Mouse (Mus musculus): ENCODE results near the gene Bivm. TPM values are rescaled to one million over a fixed set of nuclear protein-coding genes. Genes with fewer than 3 reads are reported as not detected.

Bivm gene
- polyA plus RNA-seq, 1 experiment from 2014 or later = 41.3 TPM

GRCm38 (mm10) chr1:44161818-44162217, 43.1 kb downstream of the Bivm start:
- Histone ChIP-seq H3K27ac (replicated peaks; ENCODE audit: low read depth, low read length) (no peak overlapping the region), H3K9me3 (ENCODE audit: control insufficient read depth, low read length) (no peaks in the 10 kb centered on the region), H3K4me2 (ENCODE audit: low read length) (no peak overlapping the region), H3K27me3 (ENCODE audit: control insufficient read depth, insufficient read depth, low read length) (no peaks in the 10 kb centered on the region), H3K36me3 (ENCODE audit: control insufficient read depth, insufficient read depth, low read length) (peaks cover 81% of the 10 kb centered on the region), H3K4me3 (replicated peaks; ENCODE audit: low read depth, low read length) (no peak overlapping the region), H3K4me1 (ENCODE audit: control insufficient read depth, insufficient read depth, low read length) (no peaks in the 10 kb centered on the region), H3K9ac (replicated peaks; ENCODE audit: low read length) (no peak overlapping the region)
- DNase-seq (no peak), ATAC-seq (ENCODE audit: low FRiP score, low TSS enrichment) (no peak)
- 95% methylated on average over 6 of the region's 6 CpGs for WGBS

- WGBS = 94% methylated on average over 5 of the region's 5 CpGs
- H3K27ac ChIP-seq (replicated peaks; ENCODE audit: low read depth, low read length) = no peak overlapping the region
- H3K4me3 ChIP-seq (replicated peaks; ENCODE audit: low read depth, low read length) = no peak overlapping the region
- no peak overlapping the region for H3K9ac ChIP-seq (replicated peaks; ENCODE audit: low read length)
- H3K36me3 ChIP-seq (ENCODE audit: control insufficient read depth, insufficient read depth, low read length) = peaks cover 84% of the 10 kb centered on the region
- no peaks in the 10 kb centered on the region for H3K9me3 ChIP-seq (ENCODE audit: control insufficient read depth, low read length)
- H3K4me2 ChIP-seq (ENCODE audit: low read length) = no peak overlapping the region
- no peaks in the 10 kb centered on the region for H3K4me1 ChIP-seq (ENCODE audit: control insufficient read depth, insufficient read depth, low read length)
- DNase-seq = no peak
- H3K27me3 ChIP-seq (ENCODE audit: control insufficient read depth, insufficient read depth, low read length) = no peaks in the 10 kb centered on the region
- no peak for ATAC-seq (ENCODE audit: low FRiP score, low TSS enrichment)
These were observed 43.6 kb downstream of the Bivm start for GRCm38 (mm10) chr1:44162389-44162788.

- 99% methylated on average over 3 of the region's 3 CpGs for WGBS
- Histone ChIP-seq H3K36me3 (ENCODE audit: control insufficient read depth, insufficient read depth, low read length) (peaks cover 77% of the 10 kb centered on the region), H3K4me1 (ENCODE audit: control insufficient read depth, insufficient read depth, low read length) (no peaks in the 10 kb centered on the region), H3K9ac (replicated peaks; ENCODE audit: low read length) (no peak overlapping the region), H3K9me3 (ENCODE audit: control insufficient read depth, low read length) (0 out of 2 replicates have a peak, but pooled peaks cover 5% of the 10 kb centered on the region), H3K27me3 (ENCODE audit: control insufficient read depth, insufficient read depth, low read length) (no peaks in the 10 kb centered on the region), H3K4me2 (ENCODE audit: low read length) (no peak overlapping the region), H3K27ac (replicated peaks; ENCODE audit: low read depth, low read length) (no peak overlapping the region), H3K4me3 (replicated peaks; ENCODE audit: low read depth, low read length) (no peak overlapping the region)
- DNase-seq = no peak
- ATAC-seq (ENCODE audit: low FRiP score, low TSS enrichment) = no peak
These were observed 49.2 kb downstream of the Bivm start for GRCm38 (mm10) chr1:44167859-44168383.

- 95% methylated on average over 4 of the region's 4 CpGs for whole genome bisulfite sequencing
- DNase-seq (no peak), ATAC-seq (ENCODE audit: low FRiP score, low TSS enrichment) (no peak)
- Histone ChIP-seq H3K9me3 (ENCODE audit: control insufficient read depth, low read length) (0 out of 2 replicates have a peak, but pooled peaks cover 5% of the 10 kb centered on the region), H3K27me3 (ENCODE audit: control insufficient read depth, insufficient read depth, low read length) (no peaks in the 10 kb centered on the region), H3K36me3 (ENCODE audit: control insufficient read depth, insufficient read depth, low read length) (peaks cover 81% of the 10 kb centered on the region), H3K27ac (replicated peaks; ENCODE audit: low read depth, low read length) (no peak overlapping the region), H3K4me1 (ENCODE audit: control insufficient read depth, insufficient read depth, low read length) (no peaks in the 10 kb centered on the region), H3K4me3 (replicated peaks; ENCODE audit: low read depth, low read length) (no peak overlapping the region), H3K9ac (replicated peaks; ENCODE audit: low read length) (no peak overlapping the region), H3K4me2 (ENCODE audit: low read length) (no peak overlapping the region)
These were observed 53.9 kb downstream of the Bivm start for GRCm38 (mm10) chr1:44172656-44173055.

- Histone ChIP-seq H3K36me3 (ENCODE audit: control insufficient read depth, insufficient read depth, low read length) (peaks cover 83% of the 10 kb centered on the region), H3K9ac (replicated peaks; ENCODE audit: low read length) (no peak overlapping the region), H3K4me2 (ENCODE audit: low read length) (no peak overlapping the region), H3K4me3 (replicated peaks; ENCODE audit: low read depth, low read length) (no peak overlapping the region), H3K27me3 (ENCODE audit: control insufficient read depth, insufficient read depth, low read length) (no peaks in the 10 kb centered on the region), H3K9me3 (ENCODE audit: control insufficient read depth, low read length) (no peaks in the 10 kb centered on the region), H3K27ac (replicated peaks; ENCODE audit: low read depth, low read length) (no peak overlapping the region), H3K4me1 (ENCODE audit: control insufficient read depth, insufficient read depth, low read length) (no peaks in the 10 kb centered on the region)
- ATAC-seq (ENCODE audit: low FRiP score, low TSS enrichment) (no peak), DNase-seq (no peak)
- WGBS = 87% methylated on average over 8 of the region's 8 CpGs
These were observed 55.1 kb downstream of the Bivm start for GRCm38 (mm10) chr1:44173903-44174302.

- Histone ChIP-seq H3K36me3 (ENCODE audit: control insufficient read depth, insufficient read depth, low read length) (peaks cover 84% of the 10 kb centered on the region), H3K9ac (replicated peaks; ENCODE audit: low read length) (no peak overlapping the region), H3K27ac (replicated peaks; ENCODE audit: low read depth, low read length) (no peak overlapping the region), H3K4me3 (replicated peaks; ENCODE audit: low read depth, low read length) (no peak overlapping the region), H3K4me1 (ENCODE audit: control insufficient read depth, insufficient read depth, low read length) (no peaks in the 10 kb centered on the region), H3K27me3 (ENCODE audit: control insufficient read depth, insufficient read depth, low read length) (no peaks in the 10 kb centered on the region), H3K4me2 (ENCODE audit: low read length) (no peak overlapping the region), H3K9me3 (ENCODE audit: control insufficient read depth, low read length) (no peaks in the 10 kb centered on the region)
- ATAC-seq (ENCODE audit: low FRiP score, low TSS enrichment) (no peak), DNase-seq (no peak)
- WGBS = 97% methylated on average over 5 of the region's 5 CpGs
These were observed 59.3 kb downstream of the Bivm start for GRCm38 (mm10) chr1:44178086-44178485.

- Histone ChIP-seq H3K4me2 (ENCODE audit: low read length) (no peak overlapping the region), H3K4me3 (replicated peaks; ENCODE audit: low read depth, low read length) (no peak overlapping the region), H3K36me3 (ENCODE audit: control insufficient read depth, insufficient read depth, low read length) (peaks cover 12% of the 10 kb centered on the region; the same call in 1 of the 2 replicates), H3K4me1 (ENCODE audit: control insufficient read depth, insufficient read depth, low read length) (no peaks in the 10 kb centered on the region), H3K9me3 (ENCODE audit: control insufficient read depth, low read length) (no peaks in the 10 kb centered on the region), H3K27me3 (ENCODE audit: control insufficient read depth, insufficient read depth, low read length) (no peaks in the 10 kb centered on the region), H3K9ac (replicated peaks; ENCODE audit: low read length) (no peak overlapping the region), H3K27ac (replicated peaks; ENCODE audit: low read depth, low read length) (no peak overlapping the region)
- ATAC-seq (ENCODE audit: low FRiP score, low TSS enrichment) (no peak), DNase-seq (no peak)
These were observed 67.6 kb downstream of the Bivm start for GRCm38 (mm10) chr1:44186396-44186795.

Other genes with a start within 250 kb of the Bivm start
- 37.7 and 56.3 TPM in 2 replicates for gene Tpp2, start 185.3 kb upstream of the Bivm start, polyA plus RNA-seq (2014; fragmentation: Nextera tagmentation; extraction: Ambion mirVana)
- 1.6 and 2.1 TPM in 2 replicates for gene Mettl21c, start 98.9 kb upstream of the Bivm start, polyA plus RNA-seq (2014; fragmentation: Nextera tagmentation; extraction: Ambion mirVana)
- 0.05 and 0.08 TPM in 2 replicates for gene Gm8251, start 57.0 kb upstream of the Bivm start, polyA plus RNA-seq (2014; fragmentation: Nextera tagmentation; extraction: Ambion mirVana)
- gene Tex30, start 16.5 kb upstream of the Bivm start, polyA plus RNA-seq (2014; fragmentation: Nextera tagmentation; extraction: Ambion mirVana) = 49.4 and 55.0 TPM in 2 replicates
- gene Kdelc1, start 149 bp upstream of the Bivm start, polyA plus RNA-seq (2014; fragmentation: Nextera tagmentation; extraction: Ambion mirVana) = 26.9 and 32.4 TPM in 2 replicates
- 26.5 and 38.8 TPM in 2 replicates for gene Ercc5, start 28.8 kb downstream of the Bivm start, polyA plus RNA-seq (2014; fragmentation: Nextera tagmentation; extraction: Ambion mirVana)
- not detected in 2 replicates for gene Mettl21e, start 100.0 kb downstream of the Bivm start, polyA plus RNA-seq (2014; fragmentation: Nextera tagmentation; extraction: Ambion mirVana)